Mouse (Mus musculus): ENCODE data around the gene Gm6676. TPM values are rescaled to one million over a fixed set of nuclear protein-coding genes. Genes with fewer than 3 reads are reported as not detected.
"Not testable (repeated sequence)": the region's sequence is repeated elsewhere in the genome, so short reads cannot be mapped to it uniquely, and the experiment has no call there.

Gm6676 gene
- not detected in 2 replicates for polyA plus RNA-seq (2014; fragmentation: Nextera tagmentation; extraction: Ambion mirVana)

DNA sequence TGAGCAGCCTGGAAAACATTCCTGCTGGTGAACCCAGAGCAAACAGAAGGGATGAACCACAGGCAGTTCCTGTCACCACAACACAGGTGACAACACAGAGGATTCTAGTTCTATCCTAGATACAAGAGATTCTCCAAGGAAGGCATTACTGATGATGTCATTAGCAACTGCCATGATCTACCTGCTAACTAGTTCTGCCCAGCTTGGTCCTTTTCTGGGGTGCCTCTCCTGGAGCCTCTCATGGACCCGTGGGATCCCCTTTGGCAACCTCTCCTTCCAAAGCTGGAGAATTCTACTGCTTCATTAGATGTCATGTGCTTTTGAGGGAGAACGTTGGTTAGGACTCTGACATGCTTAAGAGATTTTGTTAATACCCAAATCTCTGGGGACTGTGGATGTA, at the start of gene Gm6676:
TSS of gene Gm6676 (minus strand) at position 101 of the 400 bp plus-strand sequence.
- H3K4me2 ChIP-seq; ATAC-seq (replicated peaks; ENCODE audit: low FRiP score); H3K9ac ChIP-seq (ENCODE audit: low read depth, low read length); H3K36me3 ChIP-seq (ENCODE audit: control insufficient read depth, insufficient read depth, low read length); H3K27ac ChIP-seq (ENCODE audit: low read depth, low read length); H3K4me1 ChIP-seq (replicated peaks; ENCODE audit: control insufficient read depth, insufficient read depth, low read length); H3K4me3 ChIP-seq (ENCODE audit: low read depth, low read length); H3K9me3 ChIP-seq (ENCODE audit: control insufficient read depth, low read length); H3K27me3 ChIP-seq (replicated peaks; ENCODE audit: control insufficient read depth, insufficient read depth, low read length); DNase-seq (ENCODE audit: low spot score): not testable (repeated sequence)
- WGBS: no CpG with 5 or more reads among the region's 2 CpGs

DNA sequence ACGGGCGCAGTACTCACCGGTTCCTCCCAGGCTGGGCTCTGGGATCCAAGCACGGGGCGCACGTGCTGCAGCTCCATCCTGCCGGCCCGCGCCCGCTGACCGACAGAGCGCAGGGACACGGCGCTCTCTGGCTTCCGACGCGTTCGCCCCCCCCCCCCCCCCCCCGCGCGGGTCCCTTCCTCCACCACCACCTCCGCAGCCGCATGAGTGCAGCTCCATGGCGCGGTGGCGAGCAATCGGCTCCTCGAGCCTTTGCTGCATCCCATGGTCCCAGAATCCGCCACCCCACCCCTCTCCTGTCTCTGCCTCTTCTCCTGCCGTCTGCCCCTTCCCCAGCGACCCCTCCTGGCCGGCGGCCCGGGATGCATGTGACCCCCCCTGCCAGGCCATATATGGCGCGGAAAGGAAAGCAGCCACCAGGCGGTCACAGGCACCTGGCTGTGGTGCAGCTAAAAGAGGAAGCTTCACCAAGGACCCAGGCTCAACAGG, 49.3 kb upstream of the Gm6676 start, which contains the start of gene Gm3512:
TSS of gene Gm3512 (minus strand) at position 51 of the 489 bp plus-strand sequence.
- not testable (repeated sequence) for ATAC-seq (replicated peaks; ENCODE audit: low FRiP score); H3K9me3 ChIP-seq (ENCODE audit: control insufficient read depth, low read length); H3K9ac ChIP-seq (ENCODE audit: low read depth, low read length); H3K4me1 ChIP-seq (replicated peaks; ENCODE audit: control insufficient read depth, insufficient read depth, low read length); H3K4me2 ChIP-seq; H3K36me3 ChIP-seq (ENCODE audit: control insufficient read depth, insufficient read depth, low read length); DNase-seq (ENCODE audit: low spot score); H3K27me3 ChIP-seq (replicated peaks; ENCODE audit: control insufficient read depth, insufficient read depth, low read length); H3K4me3 ChIP-seq (ENCODE audit: low read depth, low read length); H3K27ac ChIP-seq (ENCODE audit: low read depth, low read length)
- no CpG with 5 or more reads among the region's 37 CpGs for WGBS

DNA sequence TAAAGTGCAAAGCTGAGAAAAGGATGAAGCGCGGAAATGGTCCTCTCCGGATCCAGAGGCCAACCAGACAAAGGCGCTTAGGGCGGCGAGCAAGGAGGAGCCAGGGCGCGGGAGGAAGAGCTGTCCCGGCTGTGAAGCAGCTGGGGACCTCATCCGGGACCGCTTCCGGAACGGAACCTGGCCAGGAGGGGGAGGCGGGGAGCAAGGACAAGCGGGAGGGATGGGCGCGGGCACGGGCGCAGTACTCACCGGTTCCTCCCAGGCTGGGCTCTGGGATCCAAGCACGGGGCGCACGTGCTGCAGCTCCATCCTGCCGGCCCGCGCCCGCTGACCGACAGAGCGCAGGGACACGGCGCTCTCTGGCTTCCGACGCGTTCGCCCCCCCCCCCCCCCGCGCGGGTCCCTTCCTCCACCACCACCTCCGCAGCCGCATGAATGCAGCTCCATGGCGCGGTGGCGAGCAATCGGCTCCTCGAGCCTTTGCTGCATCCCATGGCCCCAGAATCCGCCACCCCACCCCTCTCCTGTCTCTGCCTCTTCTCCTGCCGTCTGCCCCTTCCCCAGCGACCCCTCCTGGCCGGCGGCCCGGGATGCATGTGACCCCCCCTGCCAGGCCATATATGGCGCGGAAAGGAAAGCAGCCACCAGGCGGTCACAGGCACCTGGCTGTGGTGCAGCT, 19.9 kb downstream of the Gm6676 start:
- not testable (repeated sequence) for H3K4me1 ChIP-seq (replicated peaks; ENCODE audit: control insufficient read depth, insufficient read depth, low read length); H3K27ac ChIP-seq (ENCODE audit: low read depth, low read length); H3K36me3 ChIP-seq (ENCODE audit: control insufficient read depth, insufficient read depth, low read length); H3K9me3 ChIP-seq (ENCODE audit: control insufficient read depth, low read length); ATAC-seq (replicated peaks; ENCODE audit: low FRiP score); H3K27me3 ChIP-seq (replicated peaks; ENCODE audit: control insufficient read depth, insufficient read depth, low read length); H3K9ac ChIP-seq (ENCODE audit: low read depth, low read length)
- peak overlapping the region; percentile 46 for H3K4me2 ChIP-seq
- peak overlapping the region; percentile 39 for H3K4me3 ChIP-seq (ENCODE audit: low read depth, low read length)
- DNase-seq (ENCODE audit: low spot score): peak; percentile 36
- 0% methylated on average over 9 of the region's 54 CpGs for WGBS

DNA sequence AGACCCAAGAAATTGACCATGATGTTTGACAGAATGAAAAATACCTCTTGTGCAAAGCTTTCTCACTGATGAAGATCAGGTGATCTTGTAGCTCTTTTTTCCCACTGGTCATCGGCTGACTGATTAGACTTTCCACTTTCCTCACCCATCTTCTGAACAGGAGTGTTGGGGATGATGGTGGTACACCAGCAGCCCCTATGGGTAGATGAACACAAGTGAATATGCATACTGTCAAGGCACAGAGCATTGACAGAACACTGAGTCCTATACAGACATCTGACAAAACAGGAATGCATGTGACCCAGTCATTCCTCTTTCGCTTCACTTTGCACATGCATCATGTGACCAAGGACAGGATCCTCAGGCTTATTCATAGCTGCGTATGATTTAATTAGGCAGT, 24.7 kb downstream of the Gm6676 start, which contains the start of gene Gm3696:
TSS of gene Gm3696 (minus strand) at position 101 of the 400 bp plus-strand sequence.
- not testable (repeated sequence) for H3K9me3 ChIP-seq (ENCODE audit: control insufficient read depth, low read length)
- WGBS: 90% methylated on average over 1 of the region's 3 CpGs

More for the DNA sequence above, 24.7 kb downstream of the Gm6676 start, which contains the start of gene Gm3696:
- H3K27ac ChIP-seq (ENCODE audit: low read depth, low read length); H3K9ac ChIP-seq (ENCODE audit: low read depth, low read length); DNase-seq (ENCODE audit: low spot score); H3K4me2 ChIP-seq; H3K36me3 ChIP-seq (ENCODE audit: control insufficient read depth, insufficient read depth, low read length); H3K4me1 ChIP-seq (replicated peaks; ENCODE audit: control insufficient read depth, insufficient read depth, low read length); H3K4me3 ChIP-seq (ENCODE audit: low read depth, low read length); H3K27me3 ChIP-seq (replicated peaks; ENCODE audit: control insufficient read depth, insufficient read depth, low read length); ATAC-seq (replicated peaks; ENCODE audit: low FRiP score): not testable (repeated sequence)

Other genes with a start within 250 kb of the Gm6676 start
- gene Gm3667, start 235.4 kb downstream of the Gm6676 start, polyA plus RNA-seq (2014; fragmentation: Nextera tagmentation; extraction: Ambion mirVana): 0.26 TPM in 1 of 2 replicates, not detected in the other
- not detected in 2 replicates for gene Gm6356, start 151.6 kb downstream of the Gm6676 start, polyA plus RNA-seq (2014; fragmentation: Nextera tagmentation; extraction: Ambion mirVana)
- gene Gm10406, start 98.0 kb downstream of the Gm6676 start, polyA plus RNA-seq (2014; fragmentation: Nextera tagmentation; extraction: Ambion mirVana): 0.13 and 0.14 TPM in 2 replicates
- not detected in 2 replicates for gene Gm3685, start 80.4 kb downstream of the Gm6676 start, polyA plus RNA-seq (2014; fragmentation: Nextera tagmentation; extraction: Ambion mirVana)
- 0.32 TPM in 1 of 2 replicates, not detected in the other for gene Gm3696, start 24.8 kb downstream of the Gm6676 start, polyA plus RNA-seq (2014; fragmentation: Nextera tagmentation; extraction: Ambion mirVana)
- 1.1 and 1.2 TPM in 2 replicates for gene Gm3512, start 49.1 kb upstream of the Gm6676 start, polyA plus RNA-seq (2014; fragmentation: Nextera tagmentation; extraction: Ambion mirVana)
- not detected in 2 replicates for gene Gm16434, start 69.1 kb upstream of the Gm6676 start, polyA plus RNA-seq (2014; fragmentation: Nextera tagmentation; extraction: Ambion mirVana)
- not detected in 2 replicates for gene Gm3727, start 139.3 kb upstream of the Gm6676 start, polyA plus RNA-seq (2014; fragmentation: Nextera tagmentation; extraction: Ambion mirVana)
- gene Gm3739, start 189.6 kb upstream of the Gm6676 start, polyA plus RNA-seq (2014; fragmentation: Nextera tagmentation; extraction: Ambion mirVana): 0.11 and 0.21 TPM in 2 replicates
- not detected in 2 replicates for gene Gm5797, start 207.0 kb upstream of the Gm6676 start, polyA plus RNA-seq (2014; fragmentation: Nextera tagmentation; extraction: Ambion mirVana)
- gene Gm8374, start 239.7 kb upstream of the Gm6676 start, polyA plus RNA-seq (2014; fragmentation: Nextera tagmentation; extraction: Ambion mirVana): not detected in 2 replicates